In genomic region chr8:64941019-64941418, GRCm38 (mm10) we compare ENCODE assay signal across 24 mouse cellular contexts. TPM values are rescaled to one million over a fixed set of nuclear protein-coding genes. Genes with fewer than 3 reads are reported as not detected.
DNase-seq lines count a peak whose midpoint lies in the region; ATAC-seq and TF ChIP-seq lines count a peak whose summit lies in the region.
"Had no signal": no experiment of that assay in that cellular context is flagged by ENCODE, and none has a peak within 500 bp of the region (broad histone marks: within the 10 kb centered on the region; RNA-seq: fewer than 3 reads in every experiment).

No protein-coding gene starts in this region.

- 76% methylated on average over 8 of the region's 8 CpGs for WGBS in forebrain, embryonic 13.5 days
- 84% methylated on average over 8 of the region's 8 CpGs for WGBS in forebrain, embryonic 10.5 days
- 77% methylated on average over 8 of the region's 8 CpGs for WGBS in midbrain, postnatal 0 days

- H3K27ac ChIP-seq in forebrain, embryonic 13.5 days = no peak overlapping the region
- no peak overlapping the region for H3K27ac ChIP-seq in forebrain, embryonic 10.5 days
- no peak overlapping the region for H3K27ac ChIP-seq in midbrain, postnatal 0 days (ENCODE audit: low read depth, low read length)
- H3K27ac ChIP-seq: embryonic facial prominence, embryonic 15.5 days; gastrocnemius, adult 2 months; heart, embryonic 13.5 days; limb, embryonic 10.5 days had no signal

- peak; percentile 49 for ATAC-seq in forebrain, embryonic 13.5 days
- peak; percentile 11; the same call in 1 of the 2 replicates for ATAC-seq in midbrain, postnatal 0 days (ENCODE audit: low FRiP score)

- no peaks in the 10 kb centered on the region for H3K9me3 ChIP-seq in forebrain, embryonic 13.5 days (replicated peaks)
- H3K9me3 ChIP-seq in forebrain, embryonic 10.5 days = no peaks in the 10 kb centered on the region
- no peaks in the 10 kb centered on the region for H3K9me3 ChIP-seq in midbrain, postnatal 0 days (ENCODE audit: low read length)
- H3K9me3 ChIP-seq: embryonic facial prominence, embryonic 15.5 days; heart, embryonic 13.5 days; limb, embryonic 10.5 days had no signal

- 0 out of 2 replicates have a peak, but pooled peaks cover 3% of the 10 kb centered on the region for H3K4me1 ChIP-seq in forebrain, embryonic 13.5 days
- no peaks in the 10 kb centered on the region for H3K4me1 ChIP-seq in forebrain, embryonic 10.5 days
- no peaks in the 10 kb centered on the region for H3K4me1 ChIP-seq in midbrain, postnatal 0 days (ENCODE audit: insufficient read depth, low read length)
- H3K4me1 ChIP-seq: embryonic facial prominence, embryonic 15.5 days; heart, embryonic 13.5 days had no signal

- H3K4me3 ChIP-seq in forebrain, embryonic 13.5 days = no peak overlapping the region
- H3K4me3 ChIP-seq in forebrain, embryonic 10.5 days = no peak overlapping the region
- no peak overlapping the region for H3K4me3 ChIP-seq in midbrain, postnatal 0 days (ENCODE audit: low read depth, low read length)
- H3K4me3 ChIP-seq: embryonic facial prominence, embryonic 15.5 days; gastrocnemius, adult 2 months; heart, embryonic 13.5 days; limb, embryonic 10.5 days had no signal

- peaks cover 16% of the 10 kb centered on the region for H3K27me3 ChIP-seq in forebrain, embryonic 13.5 days
- peaks cover 37% of the 10 kb centered on the region for H3K27me3 ChIP-seq in forebrain, embryonic 10.5 days (ENCODE audit: poor library complexity, severe bottlenecking)
- H3K27me3 ChIP-seq in midbrain, postnatal 0 days (ENCODE audit: insufficient read depth, low read length) = no peaks in the 10 kb centered on the region

- DNase-seq in forebrain, embryonic 10.5 days (ENCODE audit: extremely low spot score, low spot score) = no peak
- DNase-seq in layer of hippocampus, adult 9-11 months = peak; percentile 16
- DNase-seq in layer of hippocampus, adult 8-10 months (ENCODE audit: low spot score in 2 of 2) = no peak
- no peak for DNase-seq in brain, embryonic 14.5 days (ENCODE audit: low read depth)
- DNase-seq in midbrain, postnatal 0 days (ENCODE audit: low spot score) = no peak
- DNase-seq in ovary, postnatal 14 days (ENCODE audit: low spot score) = no peak
- DNase-seq in testis, postnatal 10 days (ENCODE audit: low spot score) = no peak

- TF ChIP-seq CTCF in brain, embryonic 14.5 days (IDR thresholded peaks at IDR 0.05; ENCODE audit: borderline replicate concordance, extremely low read depth, insufficient read depth, insufficient read length) = peak; percentile 14; the same call in 1 of the 2 replicates
- TF ChIP-seq CTCF in midbrain, postnatal 0 days (IDR thresholded peaks at IDR 0.05) = no peak

- no peak for TF ChIP-seq POLR2A in brain, embryonic 14.5 days (IDR thresholded peaks at IDR 0.05; ENCODE audit: borderline replicate concordance, extremely low read depth, insufficient read depth, insufficient read length, poor library complexity, severe bottlenecking)

- no peaks in the 10 kb centered on the region for H3K36me3 ChIP-seq in forebrain, embryonic 13.5 days (ENCODE audit: poor library complexity, severe bottlenecking)
- no peaks in the 10 kb centered on the region for H3K36me3 ChIP-seq in forebrain, embryonic 10.5 days (replicated peaks)
- no peaks in the 10 kb centered on the region for H3K36me3 ChIP-seq in midbrain, postnatal 0 days (ENCODE audit: insufficient read depth, low read length)
- H3K36me3 ChIP-seq: embryonic facial prominence, embryonic 15.5 days; G1E; heart, embryonic 13.5 days; limb, embryonic 10.5 days had no signal

- H3K9ac ChIP-seq in forebrain, embryonic 13.5 days = no peak overlapping the region
- no peak overlapping the region for H3K9ac ChIP-seq in midbrain, postnatal 0 days (replicated peaks; ENCODE audit: low read length, poor library complexity, severe bottlenecking)
- H3K9ac ChIP-seq: embryonic facial prominence, embryonic 15.5 days; heart, embryonic 13.5 days; liver, postnatal 0 days had no signal

- H3K4me2 ChIP-seq in forebrain, embryonic 13.5 days = no peak overlapping the region
- H3K4me2 ChIP-seq in midbrain, postnatal 0 days (ENCODE audit: low read depth, low read length, poor library complexity, severe bottlenecking) = no peak overlapping the region
- H3K4me2 ChIP-seq: embryonic facial prominence, embryonic 15.5 days; heart, embryonic 13.5 days had no signal

RNA-seq across cellular contexts. Expression of gene Tmem192, which starts 6.0 kb away (rescaled TPM):
- 13.4 and 15.5 TPM in 2 replicates for polyA plus RNA-seq in forebrain, embryonic 13.5 days (2015; fragmentation: Nextera tagmentation; extraction: Ambion mirVana)
- 18.0 and 19.7 TPM in 2 replicates for polyA plus RNA-seq in forebrain, embryonic 10.5 days (2016; fragmentation: Nextera tagmentation; extraction: Ambion mirVana)
- total RNA-seq in layer of hippocampus, adult 8-10 months (2022) = 10 to 100 TPM; 26.0 to 28.4 (median 28.3) TPM
- 15.2 and 17.7 TPM in 2 replicates for polyA plus RNA-seq in brain, embryonic 14.5 days (2012; rRNA removed)
- 9.9 and 20.2 TPM in 2 replicates for total RNA-seq in midbrain, postnatal 0 days (2014; rRNA removed)
- polyA plus RNA-seq in midbrain, postnatal 0 days (2015; fragmentation: Nextera tagmentation; extraction: Ambion mirVana) = 39.9 and 41.2 TPM in 2 replicates

RNA-seq across cellular contexts. Expression of gene Trim75, which starts 46.6 kb away (rescaled TPM):
- polyA plus RNA-seq in forebrain, embryonic 13.5 days (2015; fragmentation: Nextera tagmentation; extraction: Ambion mirVana) = 0.17 TPM in 1 of 2 replicates, not detected in the other
- polyA plus RNA-seq in forebrain, embryonic 10.5 days (2016; fragmentation: Nextera tagmentation; extraction: Ambion mirVana) = not detected in 2 replicates
- total RNA-seq in layer of hippocampus, adult 8-10 months (2022) = not detected
- not detected in 2 replicates for polyA plus RNA-seq in brain, embryonic 14.5 days (2012; rRNA removed)
- total RNA-seq in midbrain, postnatal 0 days (2014; rRNA removed) = not detected in 2 replicates
- 0.05 and 0.16 TPM in 2 replicates for polyA plus RNA-seq in midbrain, postnatal 0 days (2015; fragmentation: Nextera tagmentation; extraction: Ambion mirVana)
- total RNA-seq: adrenal gland, postnatal 25 days; gastrocnemius, adult 2 months; granulocyte monocyte progenitor cell, adult 5-6 weeks; heart, postnatal 36 days; layer of hippocampus, postnatal 10 days; left cerebral cortex, adult 8-10 months; liver, adult 2 months; megakaryocyte progenitor cell, adult 5-6 weeks had no signal
- polyA plus RNA-seq: G1E; heart, embryonic 13.5 days; intestine, embryonic 14.5 days; limb, embryonic 10.5 days; liver, adult 2 months; liver, postnatal 0 days; stomach, embryonic 16.5 days; thymus, postnatal 0 days had no signal
